Mouse (Mus musculus) CH12.LX (cell line): ENCODE measurements at regions not wholly inside any gene's neighbourhood (a gene's known extent, or its start where the extent isn't known, plus 50 kb on each side); places are given as distances from the start of the nearest gene placed in this dataset.

ENCODE experiments used
- ELF1 ChIP-seq: IDR thresholded peaks from 2 replicates; pipeline ENCODE4 v1.6.1; 2014; ENCODE audit warnings: low read depth, mild to moderate bottlenecking, inconsistent platforms, low read length, improper control_type of control experiment
- ETS1 ChIP-seq: conservative IDR thresholded peaks from 2 replicates; pipeline ENCODE4 v1.6.1; 2012; ENCODE audit warnings: low read depth, mild to moderate bottlenecking, inconsistent platforms, low read length, improper control_type of control experiment, moderate library complexity
- HCFC1 ChIP-seq: IDR thresholded peaks from 2 replicates; pipeline ENCODE4 v1.6.1; 2012; ENCODE audit warnings: low read depth, mild to moderate bottlenecking, inconsistent platforms, low read length, improper control_type of control experiment
- MAFK ChIP-seq: IDR thresholded peaks from 2 replicates; pipeline ENCODE4 v1.6.1; 2011; ENCODE audit warnings: low read length, improper control_type of control experiment; ENCODE audit not compliant: insufficient replicate concordance
- MAZ ChIP-seq: IDR thresholded peaks from 2 replicates; pipeline ENCODE4 v1.6.1; 2012; ENCODE audit warnings: low read depth, mild to moderate bottlenecking, inconsistent platforms, low read length, improper control_type of control experiment, moderate library complexity
- POLR2A ChIP-seq: IDR thresholded peaks from 2 replicates; pipeline ENCODE4 v1.6.1; 2011; ENCODE audit warnings: low read depth, mild to moderate bottlenecking, improper control_type of control experiment, low read length
- TBP ChIP-seq: conservative IDR thresholded peaks from 2 replicates; pipeline ENCODE4 v1.6.1; 2011; ENCODE audit warnings: low read depth, low read length, improper control_type of control experiment
- ZC3H11A ChIP-seq: IDR thresholded peaks from 2 replicates; pipeline ENCODE4 v1.6.1; 2012; ENCODE audit warnings: low read depth, mild to moderate bottlenecking, inconsistent platforms, low read length, improper control_type of control experiment

- TF ChIP-seq ETS1 (no peak), MAZ (no peak), POLR2A (no peak), ZC3H11A (no peak), HCFC1 (no peak), MAFK (no peak), ELF1 (no peak), TBP (no peak)
These were observed 316.4 kb downstream of the Nucb2 start for GRCm38 (mm10) chr7:116820613-116821012.
